Mouse (Mus musculus) bone marrow macrophage, adult 2 months (primary cell): ENCODE data around the gene Gdf7.

Experiments used
- CTCF ChIP-seq: IDR thresholded peaks from 2 replicates; pipeline ENCODE4 v1.5.1; 2012; ENCODE audit warnings: low read depth, mild to moderate bottlenecking, low read length, moderate library complexity
- POLR2A ChIP-seq: IDR thresholded peaks from 2 replicates; pipeline ENCODE4 v1.6.1; 2012; ENCODE audit warnings: mild to moderate bottlenecking, low read depth, low read length, borderline replicate concordance

DNA sequence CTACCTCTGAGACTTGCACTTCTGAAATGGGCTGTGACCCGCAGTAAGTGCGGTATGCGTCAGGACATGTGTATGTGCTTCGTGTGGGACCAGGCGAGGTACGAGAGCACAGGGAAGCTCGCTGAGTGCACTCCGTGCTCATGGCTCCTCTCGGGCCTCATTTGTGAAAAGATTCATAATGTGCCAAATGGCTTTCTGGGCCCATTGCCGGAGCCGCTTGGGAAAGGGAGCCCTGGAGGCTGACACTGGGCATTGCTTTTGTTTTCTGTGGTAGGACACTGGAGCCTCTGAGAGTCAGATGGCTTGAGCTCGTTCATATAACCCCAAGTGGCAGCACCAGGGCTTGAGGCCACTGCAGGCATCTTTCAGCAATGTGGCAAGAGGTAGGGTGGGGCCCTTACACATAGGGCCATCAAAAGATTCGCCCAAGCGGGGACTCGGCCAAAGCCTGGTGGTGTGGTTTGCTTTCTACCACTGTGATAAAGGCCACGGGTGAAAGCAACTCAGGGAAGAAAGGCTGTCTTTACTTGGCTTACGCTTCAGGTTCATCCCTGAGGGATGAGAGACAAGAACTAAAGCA lies 24.3 kb upstream of the Gdf7 start:
- TF ChIP-seq CTCF (no peak), POLR2A (no peak)
